Mouse (Mus musculus): ENCODE data around the gene Cacna1e.

DNA sequence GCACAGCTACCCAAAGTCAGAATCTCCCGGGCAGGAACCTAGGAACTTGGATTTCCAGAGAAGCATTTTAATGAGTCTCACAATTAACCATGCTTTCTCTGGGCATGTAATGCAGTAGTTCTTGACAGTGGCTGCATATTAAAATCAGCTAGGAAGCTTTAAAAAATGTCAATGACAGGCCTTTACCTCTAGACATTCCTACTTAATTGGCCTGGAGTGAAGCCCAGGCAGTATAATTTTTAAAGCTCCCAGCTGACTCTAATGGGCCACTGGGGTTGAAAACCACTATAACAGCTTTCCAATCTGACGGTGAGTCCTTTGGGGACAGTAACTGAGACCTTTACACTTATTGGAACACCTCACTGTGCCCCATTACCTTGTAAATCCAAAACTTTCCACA is 251.4 kb downstream of the Cacna1e start:
- TF ChIP-seq POLR2A (IDR thresholded peaks at IDR 0.05; ENCODE audit: borderline replicate concordance, extremely low read depth, insufficient read depth, insufficient read length, poor library complexity, severe bottlenecking) (no peak), CTCF (IDR thresholded peaks at IDR 0.05; ENCODE audit: borderline replicate concordance, extremely low read depth, insufficient read depth, insufficient read length) (no peak)

Measured in brain, embryonic 14.5 days (tissue).